Mouse (Mus musculus) left cerebral cortex, adult 2 months (tissue): ENCODE measurements at regions not wholly inside any gene's neighbourhood (a gene's known extent, or its start where the extent isn't known, plus 50 kb on each side); places are given as distances from the start of the nearest gene placed in this dataset.
A peak's percentile ranks its signal among the peaks of the same experiment; 100 is the strongest.

Source experiments
- DNase-seq, 2 experiments: peaks; one replicate each; pipeline ENCODE4 v3.0.0; 2021 to 2022; ENCODE audit warnings: low spot score in 2 of 2, mixed read lengths in 1 of 2; ENCODE audit errors: extremely low spot score in 1 of 2
- H3K27ac ChIP-seq: fragments of 200-600 bp; 2 replicates; pipeline ENCODE4 v1.8.1; 2022
- H3K4me3 ChIP-seq: fragments of 200-600 bp; 2 replicates; pipeline ENCODE4 v1.8.1; 2022
- CTCF ChIP-seq: fragments of 200-600 bp; IDR thresholded peaks from 2 replicates; pipeline ENCODE4 v1.8.1; 2022; ENCODE audit warnings: antibody characterized with exemption, mild to moderate bottlenecking, moderate library complexity
- intact Hi-C: fragments of 180-260 bp; cut with DNase I; formaldehyde crosslinking; loops from one replicate; pipeline ENCODE4 v1.15.1; 2025

DNA sequence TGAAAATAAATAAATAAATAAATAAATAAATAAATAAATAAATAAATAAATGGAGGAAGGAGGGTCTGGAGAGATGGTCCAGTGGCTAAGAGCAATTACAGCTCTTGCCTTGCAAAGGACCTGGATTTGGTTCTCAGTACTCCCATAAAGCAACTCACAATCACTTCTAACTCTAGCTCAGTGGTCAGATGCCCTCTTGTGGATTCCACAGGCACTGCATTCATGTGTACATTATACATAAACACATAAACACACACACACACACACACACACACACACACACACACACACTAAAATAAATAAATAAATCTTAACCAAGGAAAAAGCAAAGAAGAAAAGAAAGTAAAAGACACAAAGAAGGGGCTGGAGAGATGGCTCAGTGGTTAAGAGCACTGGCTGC is 74.2 kb upstream of the Dhx40 start:
- no peak overlapping the region for H3K4me3 ChIP-seq
- TF ChIP-seq CTCF: peak; percentile 16
- DNase-seq: no peak
- intact Hi-C loops: no loop called here
- no peak overlapping the region for H3K27ac ChIP-seq

DNA sequence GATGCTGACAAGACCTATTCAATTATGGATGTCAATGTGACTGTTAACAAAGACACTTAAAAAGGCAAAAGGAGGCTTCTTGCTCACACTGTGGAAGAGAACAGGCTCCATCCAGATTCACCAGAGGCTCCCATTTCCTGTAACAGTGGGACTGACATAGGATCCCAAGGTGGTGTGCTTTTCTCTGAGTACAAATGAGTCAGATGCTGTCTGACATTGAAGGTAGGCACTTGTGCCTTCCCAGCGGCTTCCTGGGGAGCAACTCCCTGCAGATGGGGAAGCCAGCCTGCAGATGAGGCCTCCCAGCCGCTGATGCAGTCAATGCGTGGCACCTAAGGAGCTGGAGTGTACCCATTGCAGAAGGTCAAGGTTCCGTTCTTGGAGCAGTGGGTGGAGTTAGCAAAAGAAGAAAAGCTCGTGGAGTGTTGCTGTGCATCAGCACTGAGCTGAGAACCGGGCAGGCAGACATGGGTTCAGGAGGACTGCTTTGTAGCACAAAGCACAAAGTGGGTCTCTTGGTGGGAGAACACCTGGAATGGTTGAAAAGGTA is 71.9 kb upstream of the Dhx40 start:
- Histone ChIP-seq H3K27ac (no peak overlapping the region), H3K4me3 (no peak overlapping the region)
- TF ChIP-seq CTCF: no peak
- intact Hi-C loops: no loop called here
- no peak for DNase-seq

DNA sequence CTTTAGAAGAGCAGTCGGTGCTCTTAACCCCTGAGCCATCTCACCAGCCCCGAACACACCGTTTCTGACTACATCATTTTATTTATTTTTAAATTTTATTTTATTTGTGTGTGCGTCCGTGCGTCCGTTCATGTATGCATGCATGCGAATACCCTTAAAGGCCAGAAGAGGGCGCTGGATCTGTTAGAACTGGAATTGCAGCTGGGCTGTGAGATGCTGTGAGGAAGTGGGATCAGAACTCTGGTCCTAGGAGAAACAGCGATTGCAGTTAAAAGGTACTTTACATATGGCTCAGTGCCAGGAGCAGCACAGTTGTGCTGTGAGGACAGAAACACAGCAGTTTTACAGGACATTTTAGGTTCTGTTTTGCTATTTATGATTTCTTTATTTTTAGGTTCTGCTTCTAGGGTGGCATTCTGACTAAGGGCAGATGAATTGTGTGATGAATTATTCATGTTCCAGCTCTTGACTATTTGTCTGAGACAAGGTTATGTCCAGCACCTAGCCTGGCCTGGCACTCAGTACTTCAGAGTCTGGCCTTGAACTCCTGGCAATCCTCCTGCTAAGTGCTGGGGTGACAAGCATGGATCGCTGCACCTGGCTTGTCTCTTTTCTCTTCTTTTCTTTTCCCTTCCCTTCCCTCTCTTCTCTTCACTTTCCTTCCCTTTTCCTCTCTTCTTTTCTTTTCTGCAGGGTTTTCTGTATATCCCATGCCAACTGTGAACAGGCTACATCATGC is 71.0 kb upstream of the Dhx40 start:
- DNase-seq: no peak
- H3K27ac ChIP-seq: no peak overlapping the region
- intact Hi-C loops: no loop called here
- no peak overlapping the region for H3K4me3 ChIP-seq
- TF ChIP-seq CTCF: peak; percentile 26

DNA sequence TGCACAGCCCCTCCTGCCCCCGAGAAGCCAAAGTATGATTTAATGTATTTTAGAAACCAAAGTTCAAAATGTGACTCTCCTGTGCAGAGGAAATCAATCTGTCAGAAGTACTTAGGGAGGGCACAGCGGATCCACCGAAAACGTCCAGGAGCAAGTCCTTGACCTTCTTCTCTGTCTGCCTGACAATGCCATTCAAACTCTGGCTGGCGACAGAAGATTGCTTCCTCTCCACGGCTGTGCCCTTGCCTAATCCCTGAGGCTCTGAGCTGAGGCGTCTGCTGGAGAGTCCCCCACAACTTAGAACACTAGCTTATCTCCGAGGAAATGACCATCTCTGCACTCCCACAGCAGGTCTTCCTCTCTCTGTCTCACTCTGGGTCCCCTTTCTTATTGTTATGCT is 69.0 kb upstream of the Dhx40 start:
- no peak overlapping the region for H3K4me3 ChIP-seq
- H3K27ac ChIP-seq: no peak overlapping the region
- TF ChIP-seq CTCF: no peak
- no peak for DNase-seq
- intact Hi-C loops: no loop called here

DNA sequence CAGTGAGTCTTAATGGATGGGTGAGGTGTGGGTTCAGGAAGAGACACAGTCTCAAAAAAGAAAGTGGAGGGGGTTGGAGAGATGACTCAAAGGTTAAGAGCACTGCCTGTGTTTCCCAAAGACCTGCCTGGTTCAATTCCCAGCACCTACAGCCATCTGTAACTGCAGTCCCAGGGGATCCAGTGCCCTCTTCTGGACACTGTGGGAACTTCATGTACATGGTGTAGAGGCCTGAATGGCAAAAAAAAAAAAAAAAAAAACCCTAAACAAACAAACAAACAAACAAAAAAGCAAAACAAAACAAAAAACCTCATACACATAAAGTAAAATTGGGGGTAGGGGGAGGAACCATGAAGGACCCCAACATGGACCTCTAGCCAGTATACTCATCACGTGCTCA is 68.2 kb upstream of the Dhx40 start:
- DNase-seq: no peak
- intact Hi-C loops: no loop called here
- Histone ChIP-seq H3K4me3 (no peak overlapping the region), H3K27ac (no peak overlapping the region)
- no peak; the same call in 1 of the 2 replicates for TF ChIP-seq CTCF

DNA sequence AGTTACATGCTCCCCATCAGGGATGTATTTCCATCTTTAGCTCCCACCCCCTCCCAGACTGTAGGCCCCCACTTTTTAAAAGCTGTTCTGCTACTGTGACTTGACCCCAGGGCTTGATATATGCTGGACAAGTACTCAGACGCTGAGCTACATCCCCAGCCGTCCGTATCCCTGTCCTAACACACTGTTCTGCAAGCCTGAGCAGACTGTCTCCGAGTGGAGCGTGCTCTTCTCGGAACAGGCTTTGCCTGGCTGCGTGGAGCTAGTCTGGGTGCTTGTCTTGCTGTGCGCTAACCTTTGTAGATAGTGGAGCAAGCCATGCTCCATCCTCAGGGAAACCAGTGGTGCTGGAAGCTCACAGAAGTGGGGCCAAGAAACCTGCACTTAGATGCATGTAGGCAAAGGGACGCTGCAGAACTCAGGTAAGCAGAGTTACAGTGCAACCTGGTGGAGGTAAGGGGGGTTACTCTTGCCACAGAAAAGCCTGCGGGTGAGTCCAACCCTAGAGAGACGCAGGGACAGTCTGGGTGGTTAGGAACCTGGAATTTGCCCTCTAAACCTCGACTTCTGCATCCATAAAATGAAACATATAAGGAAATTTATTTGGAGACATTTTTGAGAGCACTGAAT is 67.2 kb upstream of the Dhx40 start:
- TF ChIP-seq CTCF: peak; percentile 21
- H3K4me3 ChIP-seq: no peak overlapping the region
- DNase-seq: no peak
- H3K27ac ChIP-seq: no peak overlapping the region
- intact Hi-C loops: no loop called here

DNA sequence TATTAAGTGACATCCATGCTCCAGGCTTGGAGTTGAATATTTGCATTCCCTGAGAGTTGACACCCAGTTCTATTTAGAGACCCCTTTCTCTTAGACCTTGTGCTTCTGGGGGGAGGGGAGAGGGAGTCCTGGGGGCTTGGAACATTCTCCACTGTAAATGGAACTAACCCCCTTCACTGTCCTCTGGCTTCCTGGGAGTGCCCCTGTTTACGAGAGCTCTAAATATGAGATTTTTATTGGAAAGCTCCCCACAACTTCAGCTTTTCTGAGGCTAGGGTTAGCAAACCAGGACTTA is 65.8 kb upstream of the Dhx40 start:
- TF ChIP-seq CTCF: no peak
- no peak for DNase-seq
- Histone ChIP-seq H3K27ac (no peak overlapping the region), H3K4me3 (no peak overlapping the region)
- intact Hi-C loops: no loop called here

DNA sequence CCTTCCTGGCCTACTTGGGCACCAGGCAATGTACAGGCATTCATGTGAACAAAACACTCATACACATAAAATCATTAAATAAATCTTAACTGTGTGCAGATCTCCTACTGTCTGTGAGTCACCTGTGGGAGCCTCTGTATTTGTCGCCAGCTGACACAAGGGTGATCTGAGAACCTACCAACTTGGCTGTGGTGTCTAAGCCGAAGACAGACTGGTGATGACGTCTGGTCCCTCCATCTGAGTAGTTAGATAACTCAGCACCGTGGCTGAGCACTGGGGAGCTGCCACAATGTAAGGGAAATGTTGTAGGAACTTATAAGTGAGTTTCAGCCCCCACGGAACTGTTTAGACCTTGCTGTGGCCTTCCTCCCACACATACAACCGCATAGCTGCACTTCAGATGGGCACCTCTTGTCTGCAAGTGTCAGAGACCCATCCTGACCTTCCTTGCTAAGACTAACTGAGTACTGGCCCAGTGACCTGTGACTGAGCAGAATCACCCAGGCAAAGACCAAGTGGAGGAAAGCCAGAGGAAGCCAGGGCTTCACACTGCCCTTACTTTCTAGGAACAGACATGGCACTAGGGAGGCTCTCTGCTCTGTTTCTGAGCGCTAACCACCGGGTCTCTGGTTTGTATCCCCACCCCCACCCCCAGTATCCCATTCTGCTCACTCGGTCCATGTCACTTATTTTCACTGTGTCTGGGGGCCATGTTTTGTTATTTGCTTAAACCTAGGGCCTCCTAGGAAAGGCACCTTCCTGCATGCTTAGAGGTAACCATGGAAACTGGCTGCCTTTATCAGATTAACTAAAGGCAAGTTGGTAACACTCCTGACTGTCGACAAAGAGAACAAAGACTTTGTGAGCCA is 65.2 kb upstream of the Dhx40 start:
- H3K4me3 ChIP-seq: no peak overlapping the region
- intact Hi-C loops: no loop called here
- H3K27ac ChIP-seq: no peak overlapping the region
- no peak for TF ChIP-seq CTCF
- no peak for DNase-seq

DNA sequence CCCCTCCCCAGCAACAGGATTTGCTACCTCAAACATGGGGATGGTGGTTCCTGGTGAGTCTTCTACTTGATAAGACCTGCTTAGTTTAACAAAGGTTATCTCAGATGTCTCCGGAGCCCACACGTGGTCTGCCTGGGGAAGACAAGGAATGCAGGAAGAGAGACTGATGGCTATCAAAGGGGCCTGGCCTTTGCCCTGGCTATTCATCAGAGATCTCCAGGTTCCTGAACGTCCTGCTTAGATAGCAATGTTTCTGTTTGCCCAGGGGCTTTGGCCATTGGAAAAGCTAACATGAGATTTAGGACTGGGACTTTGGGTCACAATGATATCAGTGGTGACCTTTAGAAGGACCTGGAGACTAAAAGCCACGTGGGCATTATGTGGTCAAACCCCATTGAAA is 64.2 kb upstream of the Dhx40 start:
- intact Hi-C loops: no loop called here
- Histone ChIP-seq H3K27ac (no peak overlapping the region), H3K4me3 (no peak overlapping the region)
- no peak for DNase-seq
- no peak for TF ChIP-seq CTCF

DNA sequence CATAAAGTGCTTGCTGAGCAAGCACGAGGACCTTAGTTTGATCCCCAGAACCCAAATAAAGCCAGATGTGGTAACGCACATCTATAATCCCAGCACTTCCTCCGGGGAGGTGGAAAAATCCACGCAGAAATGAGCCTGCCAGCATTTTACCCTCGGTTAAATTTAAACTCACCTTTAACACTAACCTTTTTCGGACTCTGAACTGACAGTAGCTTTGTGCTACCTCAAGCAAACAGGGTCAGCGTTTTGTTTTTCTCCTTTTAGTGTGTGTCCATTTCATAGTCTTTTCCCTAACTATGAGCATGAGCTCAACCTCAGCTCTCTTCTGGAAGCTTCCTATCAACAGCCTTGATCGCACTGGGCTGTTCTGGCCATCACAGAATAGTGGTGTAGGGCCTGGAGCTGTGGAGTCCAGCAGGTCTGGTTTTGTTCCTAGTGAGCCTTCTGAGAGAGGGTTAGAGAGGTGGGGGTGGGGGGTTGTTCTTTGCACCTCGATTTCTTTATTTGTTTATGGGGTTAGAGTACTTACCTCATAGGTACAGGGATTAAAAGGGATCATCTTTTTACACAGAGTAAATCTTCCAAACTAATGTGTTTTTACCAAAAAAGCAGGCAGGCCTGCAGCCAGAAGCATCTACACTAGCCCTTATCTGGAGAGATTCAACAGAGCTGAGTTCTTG is 63.1 kb upstream of the Dhx40 start:
- H3K27ac ChIP-seq: no peak overlapping the region
- TF ChIP-seq CTCF: no peak
- no peak for DNase-seq
- intact Hi-C loops: no loop called here
- no peak overlapping the region for H3K4me3 ChIP-seq

DNA sequence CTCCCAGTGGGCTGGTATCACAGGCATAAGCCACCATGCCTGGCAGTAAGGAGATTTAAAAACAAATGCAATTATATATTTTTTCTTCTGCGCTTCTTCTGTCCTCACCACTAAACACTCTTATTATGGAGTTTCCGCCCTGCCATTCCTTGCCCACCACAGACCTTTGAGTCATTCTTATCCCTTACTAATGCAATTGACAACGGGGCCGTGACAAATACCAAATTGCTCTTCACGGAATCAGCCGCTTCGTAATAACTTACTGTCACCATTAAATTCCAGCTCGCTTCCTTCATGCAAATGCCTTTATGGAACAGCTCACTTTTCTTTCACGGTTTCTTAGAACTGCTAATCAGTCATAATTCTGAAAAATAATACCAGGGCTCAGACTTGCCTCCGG is 59.4 kb upstream of the Dhx40 start:
- TF ChIP-seq CTCF: no peak
- intact Hi-C loops: no loop called here
- DNase-seq: no peak
- Histone ChIP-seq H3K27ac (no peak overlapping the region), H3K4me3 (no peak overlapping the region)
